ENCODE assay signal across 9 mouse cellular contexts in genomic region chr3:154329323-154330180, GRCm38 (mm10). TPM values are rescaled to one million over a fixed set of nuclear protein-coding genes. Genes with fewer than 3 reads are reported as not detected.
A peak's percentile ranks its signal among the peaks of the same experiment; 100 is the strongest.
DNase-seq lines count a peak whose midpoint lies in the region; ATAC-seq and TF ChIP-seq lines count a peak whose summit lies in the region.
"Had no signal": no experiment of that assay in that cellular context is flagged by ENCODE, and none has a peak within 500 bp of the region (broad histone marks: within the 10 kb centered on the region; RNA-seq: fewer than 3 reads in every experiment).

No protein-coding gene starts in this region.

- peak overlapping the region; percentile 26 for H3K4me2 ChIP-seq in forebrain, embryonic 16.5 days (ENCODE audit: low read length)

- TF ChIP-seq POLR2A in cerebellum, adult 2 months (IDR thresholded peaks at IDR 0.05; ENCODE audit: borderline replicate concordance, insufficient read depth, low read length) = no peak
- no peak for TF ChIP-seq POLR2A in ES-Bruce4 (IDR thresholded peaks at IDR 0.05; ENCODE audit: insufficient read depth, low read length)

- no peak overlapping the region for H3K4me3 ChIP-seq in cerebellum, adult 2 months (replicated peaks; ENCODE audit: insufficient read depth, low read depth, low read length)
- H3K4me3 ChIP-seq in ES-Bruce4 (ENCODE audit: low read depth, low read length) = peak overlapping the region; percentile 20
- peak overlapping the region; percentile 29 for H3K4me3 ChIP-seq in forebrain, embryonic 16.5 days (replicated peaks; ENCODE audit: low read length)

- 3% methylated on average over 54 of the region's 54 CpGs for WGBS in cerebellum, adult 2 months
- WGBS in forebrain, embryonic 16.5 days = under 1% methylated on average over 54 of the region's 54 CpGs

- no peak overlapping the region for H3K27ac ChIP-seq in cerebellum, adult 2 months (ENCODE audit: insufficient read depth, low read length)
- H3K27ac ChIP-seq in ES-Bruce4 (ENCODE audit: insufficient read depth, low read length) = no peak overlapping the region
- H3K27ac ChIP-seq in forebrain, embryonic 16.5 days (ENCODE audit: low read length) = peak overlapping the region; percentile 30; the same call in 1 of the 2 replicates
- H3K27ac ChIP-seq: macrophage had no signal

- no peaks in the 10 kb centered on the region for H3K36me3 ChIP-seq in ES-Bruce4 (ENCODE audit: control insufficient read depth, insufficient read depth, low read length, poor library complexity, severe bottlenecking)
- H3K36me3 ChIP-seq in forebrain, embryonic 16.5 days (ENCODE audit: control insufficient read depth, insufficient read depth) = no peaks in the 10 kb centered on the region

- H3K9ac ChIP-seq in ES-Bruce4 (ENCODE audit: low read depth, poor library complexity, severe bottlenecking) = 0 out of 2 replicates have a peak overlapping the region, but pooled peaks have one; percentile 8
- peak overlapping the region; percentile 30; the same call in 1 of the 2 replicates for H3K9ac ChIP-seq in forebrain, embryonic 16.5 days (replicated peaks; ENCODE audit: low read depth, low read length)

- peaks cover 25% of the 10 kb centered on the region; the same call in 1 of the 2 replicates for H3K27me3 ChIP-seq in cerebellum, adult 2 months (ENCODE audit: control insufficient read depth, insufficient read depth, low read length)
- peaks cover 58% of the 10 kb centered on the region for H3K27me3 ChIP-seq in ES-Bruce4 (ENCODE audit: control insufficient read depth, insufficient read depth, low read length, poor library complexity, severe bottlenecking)
- peaks cover 47% of the 10 kb centered on the region for H3K27me3 ChIP-seq in forebrain, embryonic 16.5 days (replicated peaks; ENCODE audit: control insufficient read depth, insufficient read depth, low read length)

- H3K9me3 ChIP-seq in ES-Bruce4 (replicated peaks; ENCODE audit: control insufficient read depth, insufficient read depth, low read length, poor library complexity, severe bottlenecking) = no peaks in the 10 kb centered on the region
- no peaks in the 10 kb centered on the region for H3K9me3 ChIP-seq in forebrain, embryonic 16.5 days (ENCODE audit: control insufficient read depth, low read length)

- TF ChIP-seq EP300 in ES-Bruce4 (IDR thresholded peaks at IDR 0.05; ENCODE audit: insufficient read depth, low read depth, low read length) = no peak

- H3K4me1 ChIP-seq in cerebellum, adult 2 months (ENCODE audit: control insufficient read depth, insufficient read depth, low read length) = no peaks in the 10 kb centered on the region
- H3K4me1 ChIP-seq in ES-Bruce4 (ENCODE audit: control insufficient read depth, insufficient read depth, low read length) = no peaks in the 10 kb centered on the region
- peaks cover 30% of the 10 kb centered on the region for H3K4me1 ChIP-seq in forebrain, embryonic 16.5 days (replicated peaks; ENCODE audit: control insufficient read depth, insufficient read depth, low read length)

- ATAC-seq in forebrain, embryonic 16.5 days = peak; percentile 10; the same call in 1 of the 2 replicates
- peak; percentile 18; the same call in 1 of the 2 replicates for ATAC-seq in megakaryocyte-erythroid progenitor cell, adult 5-6 weeks (replicated peaks; ENCODE audit: low FRiP score, low TSS enrichment, poor library complexity, severe bottlenecking)
- ATAC-seq in activated CD4-positive, CD25-positive, alpha-beta regulatory T cell, adult 4 months = no peak
- ATAC-seq in inflammation-experienced regulatory T-cells, adult 6 months = no peak

- no peak for TF ChIP-seq CTCF in cerebellum, adult 2 months (IDR thresholded peaks at IDR 0.05; ENCODE audit: borderline replicate concordance, insufficient read depth, low read depth, low read length)
- no peak for TF ChIP-seq CTCF in ES-Bruce4 (IDR thresholded peaks at IDR 0.05; ENCODE audit: low read depth, low read length)

- peak; percentile 6 to 44 for DNase-seq in cerebellum, adult 2 months
- no peak for DNase-seq in cerebellum, adult 9-10 months
- DNase-seq in kidney, adult 18-20 months = peak; percentile 52

RNA-seq across cellular contexts. Expression of gene Lhx8, which starts 0.9 kb away (rescaled TPM):
- not detected in 2 replicates for polyA plus RNA-seq in cerebellum, adult 2 months (2012; rRNA removed)
- not detected in 2 replicates for polyA plus RNA-seq in ES-Bruce4 (2011; ENCODE audit: insufficient read depth, insufficient read length, low read depth, missing spikeins)
- 21.5 and 35.3 TPM in 2 replicates for polyA plus RNA-seq in forebrain, embryonic 16.5 days (2015; fragmentation: Nextera tagmentation; extraction: Ambion mirVana)
- total RNA-seq in megakaryocyte-erythroid progenitor cell, adult 5-6 weeks (2014; fragmentation: Nextera tagmentation) = not detected in 2 replicates
- not detected in 2 replicates for total RNA-seq in megakaryocyte-erythroid progenitor cell, adult 5-6 weeks (2017)
- not detected for polyA plus RNA-seq in activated CD4-positive, CD25-positive, alpha-beta regulatory T cell, adult 4 months (2017; shearing (Covaris generic))
- not detected for polyA plus RNA-seq in inflammation-experienced regulatory T-cells, adult 6 months (2017; shearing (Covaris generic))
- polyA plus RNA-seq: macrophage had no signal

Comparison
In these comparisons a context has a peak if more than half of its experiments do, and no peak if none do; other contexts are left out.
1. ATAC-seq: peak in forebrain, embryonic 16.5 days (single experiment) and megakaryocyte-erythroid progenitor cell, adult 5-6 weeks (single experiment); none in activated CD4-positive, CD25-positive, alpha-beta regulatory T cell, adult 4 months (single experiment) and inflammation-experienced regulatory T-cells, adult 6 months (single experiment).
2. RNA of gene Lhx8, which starts 0.9 kb away (polyA plus RNA-seq): 21.5 to 35.3 TPM in forebrain, embryonic 16.5 days; not detected in ES-Bruce4, not detected in cerebellum, adult 2 months, not detected in activated CD4-positive, CD25-positive, alpha-beta regulatory T cell, adult 4 months and not detected in inflammation-experienced regulatory T-cells, adult 6 months; every median in the first group is over 10 times any median in the second.